Mouse (Mus musculus) liver, embryonic 14.5 days (tissue): ENCODE measurements around the gene Gm10553. TPM values are rescaled to one million over a fixed set of nuclear protein-coding genes. Genes with fewer than 3 reads are reported as not detected.
"Not testable (repeated sequence)": the region's sequence is repeated elsewhere in the genome, so short reads cannot be mapped to it uniquely, and the experiment has no call there.

ENCODE experiments used
- ATAC-seq: fragments of 200-750 bp; cut with Nextera tagmentation; 2 replicates; pipeline ENCODE4 v1.8.0; 2017; ENCODE audit warnings: moderate number of reproducible peaks, mild to moderate bottlenecking, moderate library complexity; ENCODE audit not compliant: insufficient read depth
- DNase-seq, 3 experiments: peaks; one replicate each; pipeline ENCODE4 v3.0.0-alpha.2; 2012 to 2013; ENCODE audit warnings: low read depth in 3 of 3, low spot score in 3 of 3
- H3K27ac ChIP-seq: fragments of 300-500 bp; sonication (generic); 2 replicates; pipeline ENCODE4 v1.5.1; 2014; ENCODE audit warnings: moderate library complexity, mild to moderate bottlenecking, control low read depth, inconsistent platforms
- H3K27me3 ChIP-seq: fragments of 300-500 bp; sonication (generic); 2 replicates; pipeline ENCODE4 v1.6.1; 2014; ENCODE audit warnings: mild to moderate bottlenecking, low read length, moderate library complexity; ENCODE audit not compliant: control insufficient read depth, insufficient read depth
- H3K36me3 ChIP-seq: fragments of 300-500 bp; sonication (generic); replicated peaks from 2 replicates; pipeline ENCODE4 v1.6.1; 2014; ENCODE audit warnings: low read depth; ENCODE audit not compliant: control insufficient read depth, insufficient read depth
- H3K4me1 ChIP-seq, 2 experiments: fragments of 200-500 bp in 1 of 2; fragments of 300-500 bp in 1 of 2; sonication (generic) in 1 of 2; replicated peaks; 2 replicates each; pipeline ENCODE4 v1.6.1; 2012 to 2014; ENCODE audit warnings: antibody characterized with exemption in 1 of 2, inconsistent platforms in 1 of 2, low read length in 1 of 2; ENCODE audit not compliant: control insufficient read depth in 2 of 2, insufficient read depth in 2 of 2
- H3K4me2 ChIP-seq: fragments of 300-500 bp; sonication (generic); 2 replicates; pipeline ENCODE4 v1.6.1; 2014; ENCODE audit warnings: low read depth, mild to moderate bottlenecking, control low read depth, moderate library complexity
- H3K4me3 ChIP-seq, 2 experiments: fragments of 200-500 bp in 1 of 2; fragments of 300-500 bp in 1 of 2; sonication (generic) in 1 of 2; 2 replicates each; pipeline ENCODE4 v1.5.1; 2012 to 2014; ENCODE audit warnings: low read depth in 2 of 2, low read length in 2 of 2, mild to moderate bottlenecking in 2 of 2, control low read depth in 1 of 2, inconsistent platforms in 1 of 2, moderate library complexity in 1 of 2; ENCODE audit not compliant: insufficient read depth in 1 of 2
- H3K9ac ChIP-seq: fragments of 300-500 bp; sonication (generic); replicated peaks from 2 replicates; pipeline ENCODE4 v1.6.1; 2014; ENCODE audit warnings: mild to moderate bottlenecking, control low read depth, moderate library complexity
- H3K9me3 ChIP-seq: fragments of 300-500 bp; sonication (generic); 2 replicates; pipeline ENCODE4 v1.6.1; 2016; ENCODE audit warnings: low read length, mixed read lengths; ENCODE audit not compliant: control insufficient read depth
- CTCF ChIP-seq: IDR thresholded peaks from 2 replicates; pipeline ENCODE4 v1.5.1; 2016; ENCODE audit warnings: antibody characterized with exemption, low read depth, control low read depth
- WGBS: fragments of 180-500 bp; shearing (Covaris S2); extraction: QIAGEN DNeasy Blood & Tissue Kit; methylation state at CpG from one replicate; pipeline ENCODE4 v1.1.7; 2014; ENCODE audit not compliant: insufficient replicate concordance; 5-methylcytosine and 5-hydroxymethylcytosine counted together
- polyA plus RNA-seq, 2 experiments: library from polyadenylated mRNA; depleted of rRNA in 1 of 2; stranded (reverse) in 1 of 2; unstranded in 1 of 2; fragments of >200 nt; fragmentation: Nextera tagmentation in 1 of 2; extraction: Ambion mirVana in 1 of 2; gene quantifications; 2 replicates each; pipeline versions ENCODE4 v1.2.1 to v1.2.3; 2012 to 2014

Gm10553 gene
- polyA plus RNA-seq, 2 experiments, result not detected

DNA sequence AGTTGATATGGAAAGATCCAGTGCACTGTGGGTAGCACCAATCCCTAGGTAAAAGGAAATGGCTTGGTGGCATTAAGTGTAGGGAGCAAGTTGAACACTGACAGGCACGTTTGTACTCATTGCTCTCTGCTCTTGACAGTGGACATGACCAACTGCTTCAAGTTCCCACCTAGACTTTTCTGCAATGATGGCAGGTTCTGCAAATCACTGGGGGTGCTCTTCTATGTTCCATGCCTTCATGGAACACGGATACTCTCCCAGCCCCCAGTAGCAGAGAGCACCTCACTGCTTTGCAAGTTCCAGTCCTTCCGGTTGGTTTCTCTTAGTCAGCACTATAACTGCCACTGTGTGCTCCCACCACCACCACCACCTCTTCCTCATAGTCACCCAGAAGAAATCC lies 14.1 kb downstream of the Gm10553 start:
- not testable (repeated sequence) for H3K4me3 ChIP-seq, H3K9me3 ChIP-seq, H3K36me3 ChIP-seq, DNase-seq, H3K4me2 ChIP-seq, H3K4me1 ChIP-seq, ATAC-seq, H3K27me3 ChIP-seq, H3K9ac ChIP-seq, H3K27ac ChIP-seq
- WGBS, result 52% methylated on average over 3 of the region's 3 CpGs

DNA sequence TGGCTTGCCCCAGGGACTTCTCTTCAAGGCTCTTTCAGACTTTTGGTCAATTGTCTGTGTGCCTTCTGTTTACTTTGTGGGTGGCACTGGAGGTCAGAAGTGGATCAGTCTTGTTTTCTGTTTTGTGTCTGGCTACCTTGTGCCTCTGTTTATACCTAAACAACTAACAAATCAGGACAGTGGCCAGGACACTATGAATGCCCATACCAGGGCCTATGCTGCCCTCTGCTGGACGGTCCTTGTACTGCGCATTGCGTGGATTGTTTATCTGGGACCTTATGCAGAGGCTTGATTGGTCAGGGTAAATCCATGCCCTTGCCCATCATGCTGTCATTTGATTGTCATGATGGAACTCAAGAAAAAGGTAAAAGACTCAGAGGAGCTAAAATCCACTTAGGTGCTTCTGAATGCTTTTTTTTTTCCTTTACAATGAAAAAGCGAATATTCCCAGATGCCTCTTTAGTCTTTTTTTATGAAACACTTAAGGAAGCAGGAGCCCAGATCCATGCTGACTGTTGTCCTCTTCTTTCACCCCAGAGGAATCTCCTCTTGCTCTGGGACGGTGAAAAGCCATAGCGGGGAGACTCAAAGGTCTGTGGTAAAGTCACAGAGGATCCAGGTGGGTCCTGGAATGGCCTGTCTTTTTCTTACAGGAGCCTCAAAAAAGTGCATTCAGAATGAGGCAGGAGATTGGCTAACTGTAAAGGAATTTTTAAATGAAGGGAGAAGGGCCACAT lies 14.9 kb downstream of the Gm10553 start:
- WGBS, result 41% methylated on average over 6 of the region's 6 CpGs
- not testable (repeated sequence) for ATAC-seq, DNase-seq, H3K9ac ChIP-seq, H3K27me3 ChIP-seq, H3K4me3 ChIP-seq, H3K9me3 ChIP-seq, H3K27ac ChIP-seq, H3K4me1 ChIP-seq, H3K4me2 ChIP-seq, H3K36me3 ChIP-seq
- peak; percentile 26; the same call in 1 of the 2 replicates for TF ChIP-seq CTCF

DNA sequence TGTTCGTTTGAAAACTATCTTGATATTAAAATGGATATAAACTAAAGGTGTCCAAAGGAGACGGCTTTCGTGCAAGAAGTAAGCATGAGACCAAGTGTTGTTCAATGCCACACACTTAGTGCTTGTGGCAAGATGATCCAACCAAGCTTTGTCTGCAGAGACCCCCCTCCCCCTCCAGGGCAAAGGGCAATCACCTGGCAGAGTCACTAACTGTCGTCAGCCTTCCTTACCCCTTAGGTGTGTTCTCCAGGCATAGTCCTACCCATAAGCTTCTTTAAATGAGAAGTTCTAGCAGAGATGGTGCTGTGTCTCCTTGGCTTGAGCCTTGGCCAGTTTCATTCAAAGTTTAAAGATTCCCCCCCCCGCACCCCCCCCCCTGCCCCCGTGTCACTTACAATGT lies 17.6 kb downstream of the Gm10553 start:
- H3K9me3 ChIP-seq, ATAC-seq, H3K4me2 ChIP-seq, H3K4me3 ChIP-seq, H3K36me3 ChIP-seq, DNase-seq, H3K9ac ChIP-seq, H3K27me3 ChIP-seq, H3K4me1 ChIP-seq, H3K27ac ChIP-seq: not testable (repeated sequence)
- 39% methylated on average over 4 of the region's 6 CpGs for WGBS

DNA sequence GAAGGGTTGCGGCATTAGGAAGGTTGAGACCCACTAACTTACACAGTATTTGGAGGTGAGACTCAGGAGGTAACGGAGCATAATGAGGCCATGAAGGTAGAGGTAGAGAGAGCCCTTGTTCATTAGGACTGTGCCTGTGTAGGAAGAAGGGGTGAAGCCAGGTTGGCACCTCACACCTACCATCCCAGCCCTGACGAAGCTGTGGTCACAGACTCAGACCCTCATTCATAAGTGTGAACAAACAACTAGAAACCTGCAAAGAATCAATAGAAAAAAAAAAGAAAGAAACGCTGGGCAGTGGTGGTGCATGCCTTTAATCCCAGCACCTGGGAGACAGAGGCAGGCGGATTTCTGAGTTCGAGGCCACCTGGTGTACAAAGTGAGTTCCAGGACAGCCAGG lies 18.4 kb downstream of the Gm10553 start:
- not testable (repeated sequence) for H3K4me1 ChIP-seq, H3K27ac ChIP-seq, H3K36me3 ChIP-seq, H3K9ac ChIP-seq, DNase-seq, ATAC-seq, H3K4me3 ChIP-seq, H3K4me2 ChIP-seq, H3K27me3 ChIP-seq, H3K9me3 ChIP-seq
- WGBS, result 44% methylated on average over 5 of the region's 6 CpGs

DNA sequence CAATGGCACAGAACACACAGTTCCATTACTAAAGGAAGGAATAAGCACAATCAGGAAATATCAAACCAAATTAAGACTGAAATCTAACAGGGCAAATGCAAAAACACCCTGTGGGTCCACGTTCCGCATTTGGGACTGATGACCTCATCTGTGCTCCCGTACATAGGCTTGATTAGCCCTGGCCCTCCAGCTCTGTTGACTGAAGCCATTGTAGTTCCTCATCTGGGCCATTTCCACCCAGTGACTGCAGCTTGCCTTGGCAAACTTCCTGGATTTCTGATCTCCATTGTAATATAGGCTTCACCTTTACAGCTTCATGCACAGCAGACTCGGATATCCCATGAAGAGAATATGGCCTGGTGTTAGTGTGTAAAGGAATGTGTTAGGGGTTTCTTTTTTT lies 21.9 kb downstream of the Gm10553 start:
- not testable (repeated sequence) for H3K4me2 ChIP-seq, H3K27me3 ChIP-seq, H3K9me3 ChIP-seq, H3K4me3 ChIP-seq, H3K9ac ChIP-seq, H3K27ac ChIP-seq, DNase-seq, H3K4me1 ChIP-seq, ATAC-seq, H3K36me3 ChIP-seq
- WGBS, result 57% methylated on average over 4 of the region's 4 CpGs

DNA sequence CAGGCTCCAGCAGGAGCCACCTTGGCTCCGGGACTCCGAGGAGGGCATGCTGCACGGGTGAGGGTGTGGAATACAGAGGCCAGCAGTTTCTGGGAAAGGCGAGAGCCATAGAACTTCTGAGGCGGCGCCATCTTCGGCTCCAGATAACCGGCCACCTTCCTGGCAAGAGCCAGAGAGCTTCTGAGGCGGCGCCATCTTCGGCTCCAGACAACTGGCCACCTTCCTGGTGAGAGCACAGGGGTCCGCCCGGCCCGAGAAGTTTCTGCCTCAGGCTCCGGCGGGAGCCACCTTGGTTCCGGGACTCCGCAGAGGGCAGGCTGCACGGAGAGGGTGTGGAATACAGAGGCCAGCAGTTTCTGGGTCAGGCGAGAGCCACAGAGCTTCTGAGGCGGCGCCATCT lies 33.7 kb downstream of the Gm10553 start:
- WGBS, result 81% methylated on average over 22 of the region's 22 CpGs
- not testable (repeated sequence) for H3K27me3 ChIP-seq

More for the DNA sequence above, 33.7 kb downstream of the Gm10553 start:
- not testable (repeated sequence) for H3K36me3 ChIP-seq, H3K4me3 ChIP-seq, H3K27ac ChIP-seq, H3K9me3 ChIP-seq, ATAC-seq, H3K9ac ChIP-seq, H3K4me2 ChIP-seq, DNase-seq, H3K4me1 ChIP-seq

Other genes starting within 250 kb of the Gm10553 start
- 0.01 TPM in 1 of 2 replicates, not detected in the other for gene Slc16a14, start 165.0 kb upstream of the Gm10553 start, polyA plus RNA-seq (2012; rRNA removed)
- not detected in 2 replicates for gene Slc16a14, start 165.0 kb upstream of the Gm10553 start, polyA plus RNA-seq (2014; fragmentation: Nextera tagmentation; extraction: Ambion mirVana)
- gene A530032D15Rik, start 9.7 kb downstream of the Gm10553 start, polyA plus RNA-seq (2012; rRNA removed), result 0.06 and 0.09 TPM in 2 replicates
- not detected in 2 replicates for gene A530032D15Rik, start 9.7 kb downstream of the Gm10553 start, polyA plus RNA-seq (2014; fragmentation: Nextera tagmentation; extraction: Ambion mirVana)
- gene C130026I21Rik, start 170.4 kb downstream of the Gm10553 start, polyA plus RNA-seq (2012; rRNA removed), result 0.14 and 0.22 TPM in 2 replicates
- gene C130026I21Rik, start 170.4 kb downstream of the Gm10553 start, polyA plus RNA-seq (2014; fragmentation: Nextera tagmentation; extraction: Ambion mirVana), result 0.22 TPM in 1 of 2 replicates, not detected in the other